Mouse (Mus musculus) cortical plate, adult 2 months (tissue): Measurements from ENCODE around the gene Lap3.

Source experiments
- CTCF ChIP-seq: fragments of 200-500 bp; IDR thresholded peaks from 2 replicates; pipeline ENCODE4 v1.5.1; 2011; ENCODE audit warnings: mild to moderate bottlenecking, control low read depth, low read length; ENCODE audit not compliant: insufficient read depth; ENCODE audit errors: extremely low read depth
- POLR2A ChIP-seq: fragments of 200-500 bp; IDR thresholded peaks from 2 replicates; pipeline ENCODE4 v1.6.1; 2011; ENCODE audit warnings: mild to moderate bottlenecking, low read length, control low read depth; ENCODE audit not compliant: insufficient read depth; ENCODE audit errors: extremely low read depth

DNA sequence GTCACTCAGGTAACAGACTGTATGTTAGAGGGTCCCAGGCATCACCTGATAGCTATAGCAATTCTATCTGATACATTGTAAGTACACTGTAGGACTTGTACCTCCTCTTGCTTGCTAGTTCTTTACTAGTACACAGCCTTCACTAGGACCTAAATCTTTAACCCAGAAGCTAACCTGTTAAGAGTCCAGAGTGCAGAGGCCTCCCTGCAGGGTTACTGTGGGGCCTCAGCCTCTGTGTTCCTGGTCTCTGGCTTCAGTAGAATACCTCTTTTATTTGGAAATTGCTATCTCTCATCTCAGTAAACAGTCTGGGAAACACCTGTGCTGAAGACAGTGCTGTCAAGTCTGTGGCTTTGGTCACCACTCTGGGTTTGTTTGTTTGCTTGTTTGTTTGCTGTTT, 2.9 kb downstream of the Lap3 start:
- TF ChIP-seq POLR2A (no peak), CTCF (no peak)
